Mouse (Mus musculus) activated CD4-positive, CD25-positive, alpha-beta regulatory T cell, adult 9 weeks (primary cell): ENCODE measurements around the gene Fbrsl1. TPM values are rescaled to one million over a fixed set of nuclear protein-coding genes. Genes with fewer than 3 reads are reported as not detected.

Experiments
- polyA plus RNA-seq: library from polyadenylated mRNA; unstranded; fragments of 100-300 nt; shearing (Covaris generic); gene quantifications from one replicate; pipeline ENCODE4 v1.2.1, GENCODE M21; 2017

Gene Fbrsl1
- 1.8 TPM for polyA plus RNA-seq

GRCm38 (mm10) chr5:110448436-110449134 lies at the start of gene Fbrsl1:
TSS of gene Fbrsl1 (minus strand) at chr5:110448503.

GRCm38 (mm10) chr5:110344524-110344923 lies 103.8 kb downstream of the Fbrsl1 start, which contains the start of gene Lrcol1:
TSS of gene Lrcol1 (plus strand) at chr5:110344730.

GRCm38 (mm10) chr5:110342648-110343284 lies 105.5 kb downstream of the Fbrsl1 start, which contains the start of gene P2rx2:
TSS of gene P2rx2 (minus strand) at chr5:110343212.

Other genes with a start within 250 kb of the Fbrsl1 start
- 11.8 TPM for gene Ankle2, start 217.5 kb downstream of the Fbrsl1 start, polyA plus RNA-seq
- 24.1 TPM for gene Pgam5, start 178.6 kb downstream of the Fbrsl1 start, polyA plus RNA-seq
- gene Pxmp2, start 162.3 kb downstream of the Fbrsl1 start, polyA plus RNA-seq, result 6.0 TPM
- gene Pole, start 162.2 kb downstream of the Fbrsl1 start, polyA plus RNA-seq, result 9.1 TPM
- gene P2rx2, start 105.3 kb downstream of the Fbrsl1 start, polyA plus RNA-seq, result not detected
- gene Lrcol1, start 103.8 kb downstream of the Fbrsl1 start, polyA plus RNA-seq, result not detected
- 7.5 TPM for gene Galnt9, start 95.9 kb upstream of the Fbrsl1 start, polyA plus RNA-seq
- 82.5 TPM for gene Noc4l, start 204.9 kb upstream of the Fbrsl1 start, polyA plus RNA-seq
- 13.3 TPM for gene Ddx51, start 204.9 kb upstream of the Fbrsl1 start, polyA plus RNA-seq